Mouse (Mus musculus) cortical plate, adult 2 months (tissue): ENCODE measurements around the gene Ubxn7.

Source experiments
- CTCF ChIP-seq: fragments of 200-500 bp; IDR thresholded peaks from 2 replicates; pipeline ENCODE4 v1.5.1; 2011; ENCODE audit warnings: mild to moderate bottlenecking, control low read depth, low read length; ENCODE audit not compliant: insufficient read depth; ENCODE audit errors: extremely low read depth
- POLR2A ChIP-seq: fragments of 200-500 bp; IDR thresholded peaks from 2 replicates; pipeline ENCODE4 v1.6.1; 2011; ENCODE audit warnings: mild to moderate bottlenecking, low read length, control low read depth; ENCODE audit not compliant: insufficient read depth; ENCODE audit errors: extremely low read depth

- TF ChIP-seq CTCF, result no peak
- no peak for TF ChIP-seq POLR2A
Measured at GRCm38 (mm10) chr16:32336026-32336780, 4.1 kb downstream of the Ubxn7 start.
